Mouse (Mus musculus): ENCODE data around the gene Gtdc1.

The Gtdc1 gene

DNA sequence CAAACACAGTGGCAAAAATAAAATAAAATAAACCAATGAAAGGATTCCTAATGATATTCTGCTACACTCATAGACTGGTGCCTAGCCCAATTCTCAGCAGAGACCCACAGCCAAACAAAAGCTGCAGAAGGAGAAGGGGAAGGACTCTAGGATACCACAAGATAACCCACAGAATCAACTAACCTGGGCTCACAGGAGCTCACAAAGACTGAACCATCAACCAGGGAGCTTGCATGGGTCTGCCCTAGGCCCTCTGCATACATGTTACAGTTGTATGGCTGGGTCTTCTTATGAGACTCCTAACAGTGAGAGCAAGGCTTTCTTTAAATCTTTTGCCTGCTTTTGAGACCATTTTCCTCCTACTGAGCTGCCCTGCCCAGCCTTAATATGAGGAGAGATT, 2.8 kb downstream of the Gtdc1 start:
- DNase-seq (ENCODE audit: low read depth, low spot score), result no peak

DNA sequence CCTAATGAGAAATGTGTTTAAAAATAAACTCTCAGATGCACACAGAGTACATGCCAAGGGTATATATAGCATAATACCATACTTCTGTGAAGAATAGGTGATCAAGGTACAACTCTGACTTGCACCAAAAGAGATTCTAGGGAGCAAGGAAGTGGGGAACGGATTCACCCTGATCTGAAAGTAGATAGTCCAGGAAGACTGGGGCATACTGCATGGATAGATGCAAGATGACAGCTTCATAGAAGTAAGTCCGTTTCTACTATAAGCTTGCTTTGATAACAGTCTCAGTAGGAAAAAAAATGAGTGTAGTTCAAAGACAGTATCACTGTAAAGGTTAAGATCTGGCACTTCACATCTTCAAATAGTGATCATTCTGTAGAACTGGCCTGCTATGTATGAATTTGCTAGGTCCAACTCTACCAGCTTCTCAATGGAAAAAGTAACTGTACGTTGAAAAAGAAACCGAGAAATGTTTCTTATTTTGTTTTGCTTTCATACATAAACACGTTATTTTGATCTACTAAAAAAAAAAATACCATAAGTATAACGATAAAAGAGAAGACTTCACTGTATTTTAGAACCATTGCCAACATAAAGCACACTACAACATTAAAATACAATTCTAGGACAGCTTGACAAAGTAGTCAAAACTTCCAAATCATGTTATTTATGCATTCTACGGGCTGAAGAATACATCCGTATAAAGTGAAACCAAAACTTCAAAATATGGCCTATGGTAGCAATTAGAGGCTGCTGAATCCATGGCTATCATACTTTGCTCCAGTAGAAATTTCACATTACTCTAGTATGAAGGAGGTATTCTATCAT, 4.2 kb downstream of the Gtdc1 start:
- DNase-seq (ENCODE audit: low read depth, low spot score), result no peak

DNA sequence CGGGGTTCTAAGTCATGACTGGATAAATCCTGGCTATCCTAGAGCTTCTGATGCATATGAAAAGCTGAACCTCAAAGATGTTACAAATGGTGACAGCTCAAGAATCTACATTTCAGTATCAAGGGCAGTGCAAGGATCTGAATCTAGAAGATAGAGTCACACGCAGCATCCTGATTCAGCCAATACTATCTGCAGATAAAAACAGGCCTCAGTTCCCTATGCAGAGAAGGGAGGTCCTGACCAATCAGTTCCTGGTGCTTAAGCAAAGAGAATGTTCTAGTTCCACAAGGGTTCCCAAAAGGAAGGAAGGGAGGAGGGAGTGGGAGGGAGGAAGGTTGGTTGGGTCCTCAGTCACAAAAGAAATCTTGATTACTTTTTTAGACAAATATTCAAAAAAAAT, 5.0 kb downstream of the Gtdc1 start:
- no peak for DNase-seq (ENCODE audit: low read depth, low spot score)

DNA sequence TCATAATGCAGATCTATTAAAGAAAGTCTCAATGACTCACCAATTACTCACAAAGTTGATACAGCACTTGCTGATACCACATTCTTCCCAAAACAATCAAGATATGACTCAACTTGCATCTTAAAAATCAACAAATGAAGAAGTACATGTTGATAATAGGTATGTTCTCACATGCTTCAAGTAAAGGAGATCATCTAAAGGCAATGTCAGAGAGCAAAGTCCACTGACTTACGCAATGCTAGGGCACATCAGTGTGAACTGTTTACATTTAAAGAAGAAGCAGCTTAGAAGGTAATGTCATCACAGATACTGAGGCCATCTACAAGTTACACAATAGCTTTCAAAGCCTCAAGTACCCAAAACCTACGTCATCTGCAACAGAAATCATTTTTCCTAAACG, 7.0 kb downstream of the Gtdc1 start:
- no peak for DNase-seq (ENCODE audit: low read depth, low spot score)

DNA sequence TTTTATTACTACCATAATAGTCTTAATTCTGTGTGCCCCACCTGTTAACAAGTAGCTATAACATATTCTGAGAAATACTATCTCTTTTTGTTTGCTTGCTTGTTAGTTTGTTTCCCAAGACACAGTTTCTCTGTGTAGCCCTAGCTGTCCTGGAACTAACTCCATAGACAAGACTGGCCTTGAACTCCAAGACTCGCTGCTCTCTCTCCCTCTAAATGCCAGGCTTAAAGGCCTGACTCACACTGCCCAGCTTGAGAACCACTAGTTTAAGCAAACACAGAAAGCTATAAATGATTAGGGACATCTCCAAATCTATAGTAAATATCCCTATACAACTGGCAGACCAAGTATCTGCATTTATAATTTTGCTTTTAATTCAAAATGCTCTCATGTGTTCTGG, 8.1 kb downstream of the Gtdc1 start:
- no peak for DNase-seq (ENCODE audit: low read depth, low spot score)

DNA sequence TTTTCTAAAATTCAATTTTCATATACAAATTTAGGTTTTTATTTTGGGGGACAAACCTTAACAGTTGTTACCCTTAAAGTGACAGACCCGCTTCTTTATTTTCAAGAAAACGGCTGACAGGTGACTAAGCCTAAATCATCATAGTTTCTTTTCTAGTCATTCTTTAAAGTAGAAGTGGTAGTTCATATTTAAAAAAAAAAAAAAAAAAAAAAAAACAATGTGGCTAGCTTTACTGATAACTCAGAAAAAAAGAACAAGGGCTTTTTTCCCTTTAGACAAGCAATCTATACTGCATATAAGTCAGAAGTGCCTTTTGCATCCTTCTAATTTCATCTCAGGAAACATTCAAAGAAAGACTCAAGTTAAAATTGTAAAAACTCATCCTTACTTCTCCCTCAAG, 8.7 kb downstream of the Gtdc1 start:
- no peak for DNase-seq (ENCODE audit: low read depth, low spot score)

DNA sequence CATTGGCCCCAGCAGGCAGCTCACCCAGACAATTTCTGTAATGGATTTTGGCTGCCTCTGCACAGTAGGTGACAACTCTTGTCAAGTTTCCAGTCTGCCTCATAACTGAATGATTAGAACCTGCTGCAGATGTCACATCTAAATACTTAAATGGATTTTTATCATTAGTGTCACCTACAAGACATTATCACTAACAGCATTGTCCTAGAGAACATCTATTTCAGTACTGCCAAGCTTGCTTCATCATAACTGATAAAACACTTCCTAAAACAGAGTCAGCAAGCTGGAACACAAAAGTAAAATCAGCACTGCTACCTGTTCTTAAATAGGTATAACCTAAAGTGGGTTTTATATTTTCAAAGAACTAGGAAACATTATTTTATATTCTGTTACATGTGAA, 11.2 kb downstream of the Gtdc1 start:
- no peak for DNase-seq (ENCODE audit: low read depth, low spot score)

DNA sequence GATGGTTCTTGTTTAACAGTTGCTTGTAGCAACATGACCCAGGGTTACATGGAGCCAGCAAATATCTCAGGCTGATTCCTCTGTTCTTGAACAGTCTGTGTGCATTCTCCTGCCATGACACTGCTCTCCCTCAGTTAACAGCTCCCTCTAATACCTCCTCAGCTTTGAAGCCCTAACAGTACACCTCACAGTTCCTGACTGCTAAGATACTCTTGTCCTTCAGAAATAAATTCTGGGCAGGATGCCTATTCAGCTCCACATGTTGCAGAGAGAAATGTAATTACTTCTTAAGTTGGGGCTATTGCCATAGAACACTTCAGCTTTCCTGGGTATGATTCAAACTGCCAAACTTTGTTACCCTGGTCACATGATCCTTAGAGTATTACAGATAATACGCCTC, 29.7 kb downstream of the Gtdc1 start:
- DNase-seq (ENCODE audit: low read depth, low spot score), result no peak

DNA sequence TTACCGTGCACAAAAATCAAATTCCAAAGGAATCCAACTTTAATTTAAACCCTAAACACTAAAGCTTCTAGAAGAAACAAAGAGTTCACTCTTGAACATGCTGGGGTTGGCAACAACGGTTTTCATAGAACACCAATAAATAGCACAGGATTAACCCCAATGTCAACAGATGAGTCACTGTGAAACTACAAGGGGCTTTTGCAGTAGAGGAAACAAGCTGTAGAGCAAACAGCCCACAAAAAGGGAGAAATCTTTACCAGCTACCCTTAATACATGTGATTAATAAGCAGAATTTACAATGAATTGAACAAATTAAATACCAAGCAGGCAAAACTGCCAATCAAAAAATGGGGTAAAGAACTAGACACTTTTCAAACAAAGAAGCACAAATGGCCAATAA, 53.7 kb downstream of the Gtdc1 start:
- no peak for DNase-seq (ENCODE audit: low read depth, low spot score)

DNA sequence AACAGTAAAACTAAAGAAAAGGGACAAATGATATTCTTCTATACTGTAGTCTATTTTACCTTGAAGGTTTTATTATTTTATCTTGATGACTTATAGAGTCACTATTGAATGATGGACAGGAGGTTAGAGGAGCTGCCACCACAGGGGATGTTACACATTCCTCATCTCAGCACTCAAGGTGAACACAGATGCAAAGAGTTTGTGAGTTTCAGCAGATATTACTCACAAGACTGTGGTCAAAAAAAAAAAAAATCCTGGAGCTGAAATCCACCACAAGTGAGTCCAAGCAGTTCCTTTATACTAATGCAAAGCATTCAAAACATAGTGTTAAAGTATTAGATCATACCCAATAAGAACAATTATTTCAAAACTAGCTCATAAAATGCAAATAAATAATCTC, 62.7 kb downstream of the Gtdc1 start:
- DNase-seq (ENCODE audit: low read depth, low spot score), result no peak

DNA sequence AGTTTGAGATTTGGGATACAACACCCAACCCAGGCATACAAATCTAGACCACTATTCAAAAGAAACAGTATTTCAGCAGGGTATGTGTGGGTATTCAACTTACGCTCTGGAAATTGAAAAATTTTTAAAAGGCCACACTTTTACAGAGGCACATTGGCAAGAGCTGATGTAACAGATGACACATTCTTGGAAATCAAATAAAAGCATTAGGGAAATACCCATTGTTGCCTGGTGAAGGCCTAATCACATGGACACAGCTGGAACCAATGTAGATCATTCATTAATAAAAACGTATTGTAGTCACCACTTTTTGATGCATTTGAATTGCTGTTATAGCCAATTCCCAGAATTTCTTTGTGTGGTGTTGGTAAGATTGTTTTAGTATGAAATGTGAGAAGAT, 73.0 kb downstream of the Gtdc1 start:
- DNase-seq (ENCODE audit: low read depth, low spot score), result no peak

DNA sequence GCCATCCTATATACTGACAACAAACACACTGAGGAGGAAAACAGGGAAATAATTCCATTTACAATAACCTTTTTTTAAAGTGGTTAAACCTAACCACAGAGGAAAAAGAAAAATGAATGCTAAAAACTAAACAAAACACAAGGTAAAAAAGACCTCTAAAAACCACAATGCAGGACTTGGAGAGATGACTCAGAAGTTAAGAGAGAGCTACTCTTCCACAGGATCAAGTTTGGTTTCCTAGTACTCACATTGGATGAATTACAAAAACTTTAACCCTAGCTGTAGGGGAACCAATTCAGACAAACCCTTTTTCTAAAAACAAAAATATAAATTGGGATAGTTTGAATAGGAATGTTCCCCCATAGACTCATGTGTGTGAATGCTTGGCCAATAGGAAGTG, 77.8 kb downstream of the Gtdc1 start:
- DNase-seq (ENCODE audit: low read depth, low spot score), result no peak

DNA sequence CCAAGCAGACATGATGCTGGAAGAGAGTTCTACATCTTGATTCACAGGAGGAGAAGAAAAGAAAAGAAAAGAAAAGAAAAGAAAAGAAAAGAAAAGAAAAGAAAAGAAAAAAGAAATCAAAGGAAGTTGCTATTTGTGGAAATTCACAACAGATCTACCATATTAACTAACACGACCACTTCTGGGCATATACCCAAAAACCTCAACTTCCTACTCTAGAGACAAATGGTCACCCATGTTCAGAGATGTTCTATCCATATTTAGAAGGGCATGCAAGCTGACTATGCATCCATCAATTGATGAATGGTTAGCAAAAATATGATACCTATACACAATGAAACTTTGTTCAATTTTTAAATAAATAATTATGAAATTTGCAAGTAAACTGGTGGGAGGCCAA, 79.3 kb downstream of the Gtdc1 start:
- DNase-seq (ENCODE audit: low read depth, low spot score), result no peak

DNA sequence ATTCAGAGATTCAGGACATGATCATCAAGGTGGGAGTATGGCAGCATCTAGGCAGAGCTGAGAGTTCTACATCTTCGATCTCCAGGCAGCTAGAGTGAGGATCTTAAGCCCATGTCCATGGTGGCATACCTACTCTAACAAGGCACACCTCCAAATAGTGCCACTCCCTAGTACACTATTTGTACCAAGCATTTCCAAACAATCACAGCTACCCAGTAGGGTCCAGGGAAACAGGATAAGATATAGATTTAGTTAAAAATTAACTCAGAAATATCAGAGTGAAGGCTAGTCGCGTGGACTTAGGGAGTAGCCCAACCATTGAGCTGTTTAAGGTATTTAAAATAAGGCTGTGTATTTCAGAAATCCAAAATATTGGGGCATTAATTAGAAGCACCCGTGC, 82.0 kb downstream of the Gtdc1 start:
- no peak for DNase-seq (ENCODE audit: low read depth, low spot score)

DNA sequence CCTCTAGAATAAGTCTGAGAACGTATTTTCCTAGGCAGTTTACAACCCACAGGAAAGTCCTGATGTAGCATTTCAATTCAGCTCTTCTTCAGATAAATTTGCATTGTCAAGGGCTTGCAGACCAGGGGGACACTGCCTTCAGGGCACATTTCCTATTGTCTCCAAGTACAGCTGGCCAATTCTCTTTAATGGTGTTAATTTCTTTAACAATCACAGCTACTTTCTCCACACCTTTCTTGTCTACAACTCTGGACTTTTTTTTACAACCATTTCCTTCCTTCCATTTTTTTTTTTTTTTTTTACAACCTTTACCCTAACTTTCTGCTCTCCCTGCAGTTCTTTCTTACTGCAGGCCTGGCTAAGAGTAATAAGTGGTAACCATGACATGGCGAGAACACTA, 97.7 kb downstream of the Gtdc1 start:
- no peak for DNase-seq (ENCODE audit: low read depth, low spot score)

DNA sequence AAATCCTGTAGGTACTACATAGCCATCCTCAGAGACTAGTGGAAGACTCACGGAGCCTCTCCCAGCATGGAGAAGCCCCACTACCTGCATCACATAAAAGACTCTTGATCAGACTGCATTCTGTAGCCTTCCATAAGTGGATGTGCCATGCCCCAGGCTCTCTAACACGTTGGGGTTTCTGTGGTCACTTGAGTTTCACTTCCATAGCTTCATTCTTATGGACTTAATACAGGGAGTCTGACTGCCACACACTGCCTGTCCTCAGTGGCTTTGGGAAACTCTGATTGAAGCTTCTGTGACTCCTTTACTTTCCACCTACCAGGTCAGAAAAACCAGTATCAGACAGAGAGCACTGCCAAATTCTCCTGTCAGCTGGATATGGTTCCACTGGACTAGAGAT, 98.1 kb downstream of the Gtdc1 start:
- DNase-seq (ENCODE audit: low read depth, low spot score), result no peak

DNA sequence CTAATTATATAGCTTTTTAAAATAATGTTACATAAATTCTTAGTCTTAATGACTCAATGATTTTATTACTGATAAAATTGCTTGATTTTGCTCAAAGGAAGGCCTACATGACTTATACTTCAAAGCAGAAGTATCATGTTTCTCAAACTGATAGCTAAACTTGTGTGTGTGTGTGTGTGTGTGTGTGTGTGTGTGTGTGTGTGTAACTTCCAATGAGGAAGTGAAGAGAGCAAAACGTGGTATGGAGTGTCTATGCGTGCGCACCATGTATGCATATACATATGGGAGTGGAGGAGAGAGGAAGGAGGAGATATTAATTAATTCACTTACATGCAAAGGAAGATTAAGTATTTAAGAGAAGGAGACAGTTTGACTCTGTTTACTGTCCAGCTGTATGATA, 100.8 kb downstream of the Gtdc1 start:
- DNase-seq (ENCODE audit: low read depth, low spot score), result no peak

DNA sequence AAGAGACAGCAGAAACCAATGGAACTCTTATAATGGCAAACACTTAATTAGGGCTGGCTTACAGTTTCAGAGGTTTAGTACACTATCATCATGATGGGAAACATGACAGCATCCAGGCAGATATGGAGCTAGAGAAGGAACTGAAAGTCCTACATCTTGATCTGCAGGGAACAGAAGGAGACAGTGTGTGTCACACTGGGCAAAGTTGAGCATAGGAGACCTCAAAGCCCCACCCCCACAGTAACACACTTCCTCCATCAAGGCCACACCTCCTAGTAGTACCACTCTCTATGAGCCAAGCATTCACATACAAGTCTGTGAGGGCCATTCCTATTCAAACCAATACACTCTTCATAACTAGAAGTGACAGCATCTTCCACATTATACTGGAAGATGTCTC, 109.7 kb downstream of the Gtdc1 start:
- no peak for DNase-seq (ENCODE audit: low read depth, low spot score)

DNA sequence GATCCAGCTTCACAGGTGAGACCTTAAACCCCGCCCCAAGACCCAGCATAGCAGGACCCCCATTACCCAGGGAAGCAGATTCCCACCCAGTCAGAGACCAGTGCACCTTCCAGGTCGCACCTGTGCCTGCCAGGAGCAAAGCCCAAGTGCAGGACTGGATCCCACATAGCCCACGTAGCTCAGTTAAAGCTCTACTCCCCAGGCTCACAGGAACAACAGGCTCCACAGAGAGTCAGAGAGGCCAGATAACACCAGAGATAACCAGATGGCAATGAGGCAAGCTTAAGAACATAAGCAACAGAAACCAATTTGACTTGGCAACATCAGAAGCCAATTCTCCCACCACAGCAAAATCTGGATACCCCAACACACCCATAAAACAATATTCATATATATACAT, 113.7 kb downstream of the Gtdc1 start:
- DNase-seq (ENCODE audit: low read depth, low spot score), result no peak

DNA sequence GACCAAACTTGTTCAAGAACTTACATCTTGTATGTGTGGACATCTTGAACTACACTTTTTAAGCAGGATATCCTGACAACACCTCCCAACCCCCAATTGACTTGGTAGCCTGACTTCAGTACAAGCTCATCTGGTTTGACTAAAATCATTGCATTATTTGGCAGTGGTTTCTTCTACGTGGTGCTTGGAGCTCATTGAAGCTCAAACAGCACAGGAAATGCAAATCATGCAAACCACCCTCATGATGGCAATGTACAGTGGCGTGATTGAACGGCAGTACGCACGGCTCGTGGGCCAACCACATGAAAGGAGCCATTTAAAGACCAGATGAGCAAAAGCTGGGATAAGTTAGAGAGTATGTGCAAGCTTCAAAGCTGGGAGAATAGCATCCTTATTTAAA, 123.0 kb downstream of the Gtdc1 start:
- no peak for DNase-seq (ENCODE audit: low read depth, low spot score)

DNA sequence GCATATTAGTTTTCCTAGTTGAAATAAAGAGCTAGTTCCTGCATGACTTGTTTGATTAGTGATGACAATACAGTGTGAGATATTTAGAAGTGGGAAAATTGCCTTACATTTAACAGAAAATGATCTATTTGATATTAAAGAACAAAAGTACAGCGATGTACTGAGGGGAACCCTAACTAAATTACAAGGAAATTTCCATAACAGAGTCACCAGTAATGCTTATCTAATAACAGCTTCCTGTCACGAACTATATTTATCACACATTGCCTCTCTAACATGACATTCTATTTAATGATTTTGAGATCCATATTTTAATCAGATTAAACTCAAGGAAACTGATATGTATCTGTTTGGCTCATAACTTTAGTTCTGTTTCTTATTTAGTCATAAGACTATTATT, 126.1 kb downstream of the Gtdc1 start:
- no peak for DNase-seq (ENCODE audit: low read depth, low spot score)

DNA sequence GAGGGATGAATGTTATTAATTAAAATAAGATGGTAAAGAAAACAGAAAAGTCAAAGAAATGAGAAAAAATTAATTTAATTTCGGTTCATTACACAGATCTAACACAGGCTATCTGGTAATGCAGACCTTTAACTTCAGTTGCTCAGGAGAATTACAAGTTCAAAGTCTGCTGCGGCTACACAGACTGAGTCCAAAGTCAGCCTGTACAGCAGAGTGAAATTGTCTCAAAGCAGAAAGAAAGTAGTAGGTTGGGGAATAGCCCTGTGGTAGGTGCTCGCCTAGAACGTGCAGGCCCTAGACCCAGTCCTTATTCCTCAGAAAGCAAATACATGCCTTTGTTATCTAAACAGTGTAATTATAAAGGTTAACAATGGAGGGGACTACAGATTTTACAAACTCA, 135.6 kb downstream of the Gtdc1 start:
- no peak for DNase-seq (ENCODE audit: low read depth, low spot score)

DNA sequence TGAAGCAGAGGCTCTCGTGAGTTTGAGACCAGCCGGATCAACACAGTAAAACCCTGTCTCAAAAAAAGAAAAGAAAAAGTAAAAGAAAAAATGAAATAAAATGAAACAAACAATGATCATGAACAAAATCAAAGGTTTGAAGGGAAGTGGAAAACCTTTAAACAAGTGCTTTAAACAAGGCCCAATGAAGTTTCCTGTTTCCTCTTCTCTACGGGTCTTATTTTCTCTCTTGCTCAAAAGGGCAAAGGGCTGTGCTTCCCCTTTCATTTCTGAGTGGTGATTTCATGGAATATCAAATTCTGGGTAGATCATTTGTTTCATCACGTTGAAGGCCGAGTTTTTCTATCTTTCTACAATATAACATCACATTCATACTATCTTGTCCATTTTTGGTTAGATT, 136.3 kb downstream of the Gtdc1 start:
- no peak for DNase-seq (ENCODE audit: low read depth, low spot score)

DNA sequence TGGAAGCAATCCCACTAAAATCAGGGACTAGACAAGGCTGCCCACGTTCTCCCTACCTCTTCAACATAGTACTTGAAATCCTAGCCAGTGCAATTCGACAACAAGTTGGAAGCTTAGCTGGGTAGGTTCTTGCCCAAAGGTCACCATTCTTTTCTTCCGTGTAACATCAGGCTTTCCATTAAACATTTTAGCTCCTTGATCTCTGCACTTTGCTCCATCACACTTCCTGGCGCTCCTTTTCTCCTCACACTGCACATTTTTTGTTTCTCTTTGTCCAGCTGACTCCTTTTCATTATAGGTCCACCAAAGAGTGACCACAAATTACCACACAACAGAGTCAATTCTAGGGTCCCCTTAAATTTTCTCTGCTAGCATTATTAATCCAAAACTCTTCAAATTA, 144.7 kb downstream of the Gtdc1 start:
- DNase-seq (ENCODE audit: low read depth, low spot score), result no peak
